Mouse (Mus musculus) CH12.LX (cell line): ENCODE measurements around the gene Ranbp9.
A peak's percentile ranks its signal among the peaks of the same experiment; 100 is the strongest.

Experiments
- BHLHE40 ChIP-seq: IDR thresholded peaks from 2 replicates; pipeline ENCODE4 v1.6.1; 2011; ENCODE audit warnings: mild to moderate bottlenecking, low read depth, low read length, improper control_type of control experiment
- CTCF ChIP-seq, 2 experiments: IDR thresholded peaks in 1 of 2; conservative IDR thresholded peaks in 1 of 2; 2 replicates each; pipeline ENCODE4 v1.5.1; 2011 to 2012; ENCODE audit warnings: low read depth in 2 of 2, low read length in 2 of 2, improper control_type of control experiment in 1 of 2, inconsistent platforms in 1 of 2, mild to moderate bottlenecking in 1 of 2, moderate library complexity in 1 of 2
- EP300 ChIP-seq: IDR thresholded peaks from 2 replicates; pipeline ENCODE4 v1.6.1; 2011; ENCODE audit warnings: low read length, improper control_type of control experiment
- ETS1 ChIP-seq: conservative IDR thresholded peaks from 2 replicates; pipeline ENCODE4 v1.6.1; 2012; ENCODE audit warnings: low read depth, mild to moderate bottlenecking, inconsistent platforms, low read length, improper control_type of control experiment, moderate library complexity
- MAX ChIP-seq: IDR thresholded peaks from 2 replicates; pipeline ENCODE4 v1.6.1; 2011; ENCODE audit warnings: low read length, improper control_type of control experiment
- MAZ ChIP-seq: IDR thresholded peaks from 2 replicates; pipeline ENCODE4 v1.6.1; 2012; ENCODE audit warnings: low read depth, mild to moderate bottlenecking, inconsistent platforms, low read length, improper control_type of control experiment, moderate library complexity
- NELFE ChIP-seq: IDR thresholded peaks from 2 replicates; pipeline ENCODE4 v1.6.1; 2011; ENCODE audit warnings: low read depth, low read length, improper control_type of control experiment
- POLR2A ChIP-seq: IDR thresholded peaks from 2 replicates; pipeline ENCODE4 v1.6.1; 2011; ENCODE audit warnings: low read depth, mild to moderate bottlenecking, improper control_type of control experiment, low read length
- RCOR1 ChIP-seq: conservative IDR thresholded peaks from 2 replicates; pipeline ENCODE4 v1.6.1; 2012; ENCODE audit warnings: low read depth, mild to moderate bottlenecking, inconsistent platforms, low read length, improper control_type of control experiment
- SMC3 ChIP-seq: IDR thresholded peaks from 2 replicates; pipeline ENCODE4 v1.6.1; 2011; ENCODE audit warnings: low read depth, low read length, improper control_type of control experiment
- UBTF ChIP-seq: IDR thresholded peaks from 2 replicates; pipeline ENCODE4 v1.6.1; 2012; ENCODE audit warnings: low read depth, mild to moderate bottlenecking, inconsistent platforms, low read length, improper control_type of control experiment, moderate library complexity
- ZMIZ1 ChIP-seq: IDR thresholded peaks from 2 replicates; pipeline ENCODE4 v1.6.1; 2012; ENCODE audit warnings: low read depth, mild to moderate bottlenecking, inconsistent platforms, low read length, improper control_type of control experiment
- ZNF384 ChIP-seq: IDR thresholded peaks from 2 replicates; pipeline ENCODE4 v1.6.1; 2012; ENCODE audit warnings: low read depth, low read length, improper control_type of control experiment, inconsistent platforms

GRCm38 (mm10) chr13:43444717-43445116 is 36.4 kb downstream of the Ranbp9 start:
- TF ChIP-seq ETS1 (peak; percentile 54; the same call in 1 of the 2 replicates), POLR2A (no peak), CTCF (conservative IDR thresholded peaks at IDR 0.05 in 1 of 2, IDR thresholded peaks at IDR 0.05 in 1 of 2; ENCODE audit: low read depth in 2 of 2, low read length in 2 of 2) (no peak), MAZ (no peak), RCOR1 (no peak), MAX (no peak), BHLHE40 (peak; percentile 61; the same call in 1 of the 2 replicates), EP300 (0 out of 2 replicates have a peak, but pooled peaks have one; percentile 47), ZMIZ1 (no peak), NELFE (no peak), SMC3 (no peak), ZNF384 (peak; percentile 87), UBTF (no peak)
